8 mouse cellular contexts compared by ENCODE assay signal in the genomic region with DNA sequence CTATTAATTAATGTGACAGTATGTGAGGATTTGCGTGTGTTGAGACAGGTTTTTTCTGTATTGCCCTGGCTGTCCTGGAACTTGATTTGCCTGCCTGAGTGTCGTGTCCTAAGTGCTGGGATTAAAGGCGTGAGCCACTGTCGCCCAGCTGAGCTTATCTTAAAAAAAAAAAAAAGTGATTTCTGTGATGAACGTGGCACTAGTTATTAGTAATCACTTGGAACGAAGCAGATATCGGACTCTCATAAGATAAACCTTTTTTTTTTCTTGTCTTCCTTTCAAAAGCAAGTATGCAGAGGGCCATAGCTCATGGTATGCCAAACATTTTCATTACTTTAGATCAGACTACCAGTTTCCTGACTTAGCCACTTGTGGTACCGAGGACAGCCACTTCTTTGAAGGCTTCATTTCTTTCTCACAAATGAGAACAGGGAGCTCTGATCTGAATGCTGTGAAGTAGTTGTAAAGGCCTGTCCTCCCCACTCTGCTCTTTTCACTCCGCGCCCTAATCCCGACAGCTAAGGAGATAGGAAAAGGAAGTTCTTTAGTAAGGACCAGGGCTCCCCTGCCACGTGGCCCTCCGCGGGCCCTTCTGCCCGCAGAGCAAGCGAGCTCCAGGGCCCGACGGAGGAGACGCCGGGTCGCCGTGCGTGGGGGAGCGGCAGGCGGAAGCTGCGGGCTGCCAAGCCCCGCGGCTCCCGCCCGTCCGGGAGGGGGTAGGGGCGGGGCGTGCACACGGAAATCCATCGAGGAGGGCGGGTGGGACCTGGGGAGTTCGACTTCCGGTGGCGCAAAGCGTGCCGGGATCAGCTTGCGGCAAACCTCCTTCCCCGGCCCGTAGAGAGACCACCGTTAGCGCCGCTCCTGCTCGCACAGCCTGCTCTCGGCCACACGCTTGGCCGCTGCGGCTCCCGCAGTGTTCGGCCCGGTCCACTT. TPM values are rescaled to one million over a fixed set of nuclear protein-coding genes. Genes with fewer than 3 reads are reported as not detected.
DNase-seq lines count a peak whose midpoint lies in the region; ATAC-seq lines count a peak whose summit lies in the region.

A gene (plus strand): TSS at position 771 of the 936 bp plus-strand sequence.

- peak; percentile 75 to 78 for DNase-seq in CD8-positive naive resting alpha-beta T cell, adult 2 months (ENCODE audit: low read depth in 2 of 2, low spot score in 2 of 2)
- peak; percentile 80 for DNase-seq in c-Kit-negative CD71-positive TER-119-positive erythroid progenitor cells, embryonic 14.5 days (ENCODE audit: low read depth, low spot score)
- DNase-seq in fibroblast of lung, adult 2 months (ENCODE audit: low read depth), result peak; percentile 76
- peak; percentile 93 for DNase-seq in kidney, postnatal 14 days
- peak; percentile 90 for DNase-seq in testis, postnatal 10 days (ENCODE audit: low spot score)

- peaks cover 7% of the 10 kb centered on the region; the same call in 1 of the 2 replicates for H3K36me3 ChIP-seq in heart, embryonic 14.5 days (ENCODE audit: control insufficient read depth, insufficient read depth, low read length)
- H3K36me3 ChIP-seq in liver, embryonic 15.5 days (replicated peaks), result peaks cover 10% of the 10 kb centered on the region
- peaks cover 6% of the 10 kb centered on the region; the same call in 1 of the 2 replicates for H3K36me3 ChIP-seq in neural tube, embryonic 13.5 days

- peak; percentile 96 for ATAC-seq in heart, embryonic 14.5 days (ENCODE audit: insufficient number of reproducible peaks, insufficient read depth, low FRiP score, low read depth)
- peak; percentile 95 for ATAC-seq in liver, embryonic 15.5 days (ENCODE audit: insufficient read depth)
- peak; percentile 99 for ATAC-seq in neural tube, embryonic 13.5 days (ENCODE audit: low read depth)

- H3K9me3 ChIP-seq in heart, embryonic 14.5 days (ENCODE audit: control insufficient read depth, low read length), result no peaks in the 10 kb centered on the region
- no peaks in the 10 kb centered on the region for H3K9me3 ChIP-seq in liver, embryonic 15.5 days (replicated peaks)
- no peaks in the 10 kb centered on the region for H3K9me3 ChIP-seq in neural tube, embryonic 13.5 days

- peaks cover 3 to 22% of the 10 kb centered on the region in 2 experiments; a peak in 3 of 4 replicates for H3K4me1 ChIP-seq in heart, embryonic 14.5 days (ENCODE audit: control insufficient read depth in 2 of 2, insufficient read depth in 2 of 2, low read length in 2 of 2)
- H3K4me1 ChIP-seq in liver, embryonic 15.5 days (replicated peaks), result peaks cover 74% of the 10 kb centered on the region
- H3K4me1 ChIP-seq in neural tube, embryonic 13.5 days (replicated peaks), result peaks cover 46% of the 10 kb centered on the region

- H3K27ac ChIP-seq in heart, embryonic 14.5 days (replicated peaks in 1 of 2; ENCODE audit: control insufficient read depth in 1 of 2, insufficient read depth in 1 of 2, low read depth in 2 of 2, low read length in 2 of 2), result peak within 1 kb of the TSS; percentile 93 to 96
- H3K27ac ChIP-seq in liver, embryonic 15.5 days (replicated peaks), result peak within 1 kb of the TSS; percentile 96
- H3K27ac ChIP-seq in neural tube, embryonic 13.5 days (replicated peaks), result peak within 1 kb of the TSS; percentile 95

- H3K9ac ChIP-seq in heart, embryonic 14.5 days (ENCODE audit: low read length), result peak within 1 kb of the TSS; percentile 94
- peak within 1 kb of the TSS; percentile 96 for H3K9ac ChIP-seq in liver, embryonic 15.5 days
- peak within 1 kb of the TSS; percentile 97 for H3K9ac ChIP-seq in neural tube, embryonic 13.5 days

- WGBS in heart, embryonic 14.5 days, result 1% methylated on average over 47 of the region's 55 CpGs
- 1% methylated on average over 55 of the region's 55 CpGs for WGBS in liver, embryonic 15.5 days (ENCODE audit: insufficient replicate concordance)
- 5% methylated on average over 55 of the region's 55 CpGs for WGBS in neural tube, embryonic 13.5 days

- H3K4me3 ChIP-seq in heart, embryonic 14.5 days (ENCODE audit: control insufficient read depth in 1 of 2, insufficient read depth in 1 of 2, low read depth in 1 of 2, low read length in 2 of 2), result peak within 1 kb of the TSS; percentile 81 to 95
- peak within 1 kb of the TSS; percentile 87 for H3K4me3 ChIP-seq in liver, embryonic 15.5 days (replicated peaks)
- peak within 1 kb of the TSS; percentile 81 for H3K4me3 ChIP-seq in neural tube, embryonic 13.5 days

- peak within 1 kb of the TSS; percentile 95 for H3K4me2 ChIP-seq in heart, embryonic 14.5 days (ENCODE audit: low read length)
- peak within 1 kb of the TSS; percentile 86 for H3K4me2 ChIP-seq in liver, embryonic 15.5 days
- H3K4me2 ChIP-seq in neural tube, embryonic 13.5 days, result peak within 1 kb of the TSS; percentile 97

- no peaks in the 10 kb centered on the region for H3K27me3 ChIP-seq in heart, embryonic 14.5 days (ENCODE audit: control insufficient read depth, insufficient read depth, low read length)
- no peaks in the 10 kb centered on the region for H3K27me3 ChIP-seq in liver, embryonic 15.5 days
- H3K27me3 ChIP-seq in neural tube, embryonic 13.5 days, result no peaks in the 10 kb centered on the region

RNA-seq across cellular contexts. Expression of the gene that starts here (rescaled TPM):
- 28.2 and 30.0 TPM in 2 replicates for polyA plus RNA-seq in heart, embryonic 14.5 days (2014; fragmentation: Nextera tagmentation; extraction: Ambion mirVana)
- polyA plus RNA-seq in liver, embryonic 15.5 days (2015; fragmentation: Nextera tagmentation; extraction: Ambion mirVana), result 25.0 and 25.6 TPM in 2 replicates
- polyA plus RNA-seq in neural tube, embryonic 13.5 days (2015; fragmentation: Nextera tagmentation; extraction: Ambion mirVana), result 39.7 and 47.1 TPM in 2 replicates

Comparison
In these comparisons a context has a peak if more than half of its experiments do, and no peak if none do; other contexts are left out.
1. Peak in every context shown above with its lines: DNase-seq, ATAC-seq, H3K4me3 ChIP-seq and H3K27ac ChIP-seq.